Mouse (Mus musculus) urinary bladder, postnatal 10 days (tissue): ENCODE measurements around the gene 1520401A03Rik.
"Not testable (repeated sequence)": the region's sequence is repeated elsewhere in the genome, so short reads cannot be mapped to it uniquely, and the experiment has no call there.

Source experiments
- DNase-seq: peaks from one replicate; pipeline ENCODE4 v3.0.0; 2022; ENCODE audit warnings: low spot score

1520401A03Rik gene

DNA sequence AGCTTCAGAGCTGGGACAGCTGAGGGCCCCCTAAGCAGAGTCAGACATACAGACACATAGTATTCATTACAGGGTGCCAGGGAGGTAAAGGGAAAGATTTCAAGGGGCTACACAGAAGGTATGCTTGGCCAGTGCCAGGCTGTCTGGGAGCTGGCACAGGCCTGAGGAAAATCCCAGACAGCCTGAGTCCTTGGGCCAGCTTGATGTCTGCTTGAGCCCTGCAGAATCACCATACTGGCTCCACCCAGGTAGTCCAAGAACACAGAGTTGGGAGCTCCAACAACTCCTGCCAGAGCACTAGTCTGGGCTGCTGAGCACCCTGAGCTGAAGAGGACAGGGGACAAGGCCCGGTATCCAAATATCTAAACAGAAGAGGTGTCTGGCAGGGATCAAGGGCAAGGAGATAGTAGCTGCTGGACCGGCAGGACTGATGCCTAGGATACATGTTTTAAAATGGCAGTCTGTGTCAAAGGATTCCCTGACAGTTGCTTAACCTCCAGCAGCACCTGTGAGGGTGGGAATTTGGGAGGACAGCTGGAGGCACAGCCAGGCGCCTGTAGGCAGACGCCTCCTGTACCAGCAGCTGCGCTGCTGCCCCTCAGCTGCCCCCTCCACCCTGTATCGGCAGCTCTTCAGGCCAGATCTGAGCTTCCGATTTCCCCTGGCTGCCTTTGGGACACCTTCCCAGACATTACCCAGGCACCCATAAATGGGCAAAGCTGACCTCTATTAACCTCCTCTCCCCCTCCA lies at the start of gene 1520401A03Rik:
Gene 1520401A03Rik (minus strand): TSS at position 408 of the 750 bp plus-strand sequence.
- no peak for DNase-seq

DNA sequence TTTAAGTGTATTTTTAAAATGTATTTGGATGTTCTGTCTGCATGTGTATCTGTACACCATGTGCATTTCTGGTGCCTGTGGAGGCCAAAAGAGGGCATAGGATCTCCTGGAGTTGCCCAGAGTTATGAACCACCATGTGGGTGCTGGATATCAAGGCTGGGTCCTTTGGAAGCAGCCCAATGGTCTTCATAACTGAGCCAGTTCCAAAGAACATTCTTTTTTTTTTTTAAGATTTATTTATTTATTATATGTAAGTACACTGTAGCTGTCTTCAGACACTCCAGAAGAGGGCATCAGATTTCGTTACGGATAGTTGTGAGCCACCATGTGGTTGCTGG lies 49.6 kb upstream of the 1520401A03Rik start:
- DNase-seq, result not testable (repeated sequence)

DNA sequence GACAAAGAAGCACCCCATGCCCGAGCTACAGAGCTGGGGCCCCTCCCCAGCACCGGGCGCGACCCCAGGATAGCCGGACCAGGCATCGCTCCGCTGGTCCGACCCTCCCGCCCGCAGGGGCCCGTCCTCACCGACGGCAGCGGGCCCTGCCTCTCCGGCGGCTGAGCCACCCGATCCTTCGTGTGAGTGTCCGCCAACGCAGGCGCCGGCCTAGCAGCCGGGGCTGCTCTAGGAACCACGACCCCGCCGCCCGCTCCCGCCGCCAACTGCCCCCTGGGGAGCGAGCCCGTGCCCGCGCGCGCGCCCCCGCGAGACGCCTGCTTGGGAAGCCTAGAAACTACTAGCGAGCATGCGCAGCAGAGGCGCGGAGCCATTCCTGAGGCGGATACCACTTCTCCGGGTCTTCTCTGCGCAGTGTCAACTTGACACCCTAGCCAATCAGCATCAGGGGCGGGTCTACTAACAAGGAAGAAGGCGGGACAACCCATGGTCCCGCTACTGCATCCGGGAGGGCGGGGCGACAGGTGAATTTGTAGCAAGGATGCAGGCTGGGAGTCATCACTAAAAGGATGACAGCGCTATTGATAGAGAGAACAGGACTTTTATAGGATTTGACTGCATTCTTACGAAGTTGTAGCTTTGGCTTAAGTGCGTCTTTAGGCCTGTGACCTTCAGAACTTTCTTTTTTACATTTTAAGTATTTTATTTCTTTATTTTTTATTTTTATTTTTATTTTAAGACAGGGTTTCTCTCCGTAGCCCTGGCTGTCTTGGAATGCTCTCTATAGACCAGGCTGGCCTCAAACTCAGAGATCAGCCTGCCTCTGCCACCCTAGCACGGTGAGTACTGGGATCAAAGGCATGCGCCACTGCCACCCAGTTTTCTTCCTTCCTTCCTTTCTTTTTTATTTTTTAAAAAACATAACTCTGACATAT lies 49.0 kb upstream of the 1520401A03Rik start, which contains the start of gene Flywch1:
Gene Flywch1 (minus strand): TSS at position 319 of the 935 bp plus-strand sequence.
- DNase-seq, result peak; percentile 81

DNA sequence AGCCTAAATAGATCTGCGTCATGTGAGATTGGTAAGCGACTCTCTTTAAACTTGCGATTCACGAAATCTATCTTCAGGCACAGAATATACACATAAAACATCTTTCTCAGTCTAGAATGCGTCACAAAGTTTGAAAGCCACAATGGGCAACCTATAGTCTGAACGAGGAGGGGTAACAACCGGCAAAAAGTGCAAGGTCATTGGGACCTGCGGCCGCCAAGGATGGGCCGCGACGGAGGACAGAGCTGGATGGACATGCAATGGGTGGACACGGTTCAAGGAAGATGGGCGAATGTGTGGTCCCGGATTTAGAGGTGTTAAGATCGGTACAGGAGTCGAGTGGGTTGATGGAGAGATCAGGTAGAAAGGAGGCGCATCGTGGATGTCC lies 48.3 kb upstream of the 1520401A03Rik start:
- DNase-seq, result no peak

DNA sequence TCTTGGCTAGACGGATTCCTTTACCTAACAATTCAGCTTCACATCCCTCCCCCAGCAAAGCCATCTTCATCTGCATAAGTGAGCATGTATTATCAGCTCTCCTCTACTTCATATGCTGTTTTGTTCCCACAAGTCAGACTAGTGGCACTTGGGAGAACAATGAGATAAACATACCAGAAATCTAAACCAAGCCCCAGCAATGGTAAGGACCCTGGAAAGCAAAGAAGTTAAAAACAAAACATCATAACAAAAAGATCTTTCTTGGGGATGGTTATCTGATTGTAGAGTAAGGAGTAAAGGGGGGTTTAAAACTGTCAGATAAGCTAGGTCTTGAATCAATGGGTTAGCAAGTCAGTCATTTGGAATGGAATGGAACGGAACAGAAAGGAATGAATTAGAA lies 47.9 kb upstream of the 1520401A03Rik start:
- DNase-seq, result no peak

DNA sequence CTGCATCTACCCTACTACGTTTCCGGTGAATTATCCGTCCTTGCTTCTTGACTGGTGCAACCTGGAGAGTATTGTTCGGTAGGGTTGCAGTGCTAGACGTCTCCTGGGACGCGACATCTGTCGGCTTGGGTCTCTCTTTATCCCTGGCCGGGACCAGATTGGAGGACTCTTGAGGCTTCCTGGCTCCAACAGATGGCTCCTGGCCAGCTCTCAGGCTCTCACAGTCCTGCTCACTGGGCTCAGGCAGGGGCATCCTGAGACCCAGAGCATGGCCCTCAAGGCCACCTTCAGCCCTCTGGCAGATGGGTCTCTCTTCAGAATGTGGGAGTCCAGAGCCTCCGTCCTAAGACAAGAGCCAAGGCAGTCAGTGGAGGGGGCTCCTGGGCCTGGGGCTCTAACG lies 40.4 kb upstream of the 1520401A03Rik start:
- DNase-seq, result no peak

DNA sequence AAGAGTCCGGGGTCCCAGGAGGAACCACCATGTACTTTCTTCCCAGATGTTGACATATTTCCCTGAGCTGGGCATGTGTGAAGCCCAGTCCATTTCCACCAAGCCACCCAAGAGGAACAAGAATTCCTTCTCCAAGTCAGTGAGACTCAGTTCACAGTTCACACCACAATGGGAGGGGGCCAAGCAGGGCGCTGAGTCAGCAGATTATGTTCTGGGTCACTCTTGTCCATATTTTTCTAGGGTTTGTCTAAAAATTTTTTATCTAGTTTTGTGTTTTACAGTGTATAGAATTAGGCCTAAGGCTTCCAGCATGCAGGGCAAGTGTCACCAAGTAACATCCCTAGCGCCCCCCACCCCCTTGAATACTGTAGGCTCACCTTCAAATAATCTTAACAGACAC lies 38.6 kb upstream of the 1520401A03Rik start:
- no peak for DNase-seq

DNA sequence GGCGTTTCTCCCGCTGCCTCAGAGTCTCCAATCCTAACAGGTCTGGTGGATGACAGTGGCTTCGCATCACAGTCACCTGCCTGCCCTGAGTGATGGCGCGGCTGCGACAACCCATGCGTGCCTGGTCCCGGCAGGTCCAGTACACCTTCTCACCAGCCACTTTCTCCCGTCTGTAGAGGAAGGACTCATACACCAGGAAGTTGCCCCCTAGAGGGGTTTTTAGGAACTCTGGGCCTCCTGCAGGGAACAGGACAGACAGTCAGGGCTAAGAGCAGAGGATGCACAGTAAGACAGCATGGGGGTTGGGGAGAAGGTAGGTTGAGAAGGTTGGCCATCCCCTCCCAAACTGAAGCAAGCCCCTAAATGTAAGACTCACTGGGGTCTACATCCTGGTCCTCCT lies 37.6 kb upstream of the 1520401A03Rik start:
- no peak for DNase-seq

DNA sequence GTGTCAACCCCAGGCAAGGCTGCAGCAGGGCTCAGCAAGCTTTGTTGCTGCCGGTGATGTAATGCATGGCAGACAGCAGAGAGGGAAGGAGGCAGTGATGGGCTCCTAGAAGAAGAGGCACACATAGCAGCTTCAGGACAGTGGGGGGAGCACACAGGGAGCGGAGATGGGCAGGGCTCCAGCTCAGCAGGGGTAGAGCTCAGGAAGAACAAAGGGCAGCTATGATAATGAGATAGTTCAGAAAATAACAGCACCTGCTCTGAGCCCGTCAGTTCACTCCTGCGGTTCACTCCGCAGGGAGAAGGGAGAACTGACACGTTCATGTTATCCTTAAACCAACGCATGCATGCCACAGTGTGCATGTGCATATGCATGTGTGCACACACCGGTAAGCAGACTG lies 36.2 kb upstream of the 1520401A03Rik start:
- no peak for DNase-seq

DNA sequence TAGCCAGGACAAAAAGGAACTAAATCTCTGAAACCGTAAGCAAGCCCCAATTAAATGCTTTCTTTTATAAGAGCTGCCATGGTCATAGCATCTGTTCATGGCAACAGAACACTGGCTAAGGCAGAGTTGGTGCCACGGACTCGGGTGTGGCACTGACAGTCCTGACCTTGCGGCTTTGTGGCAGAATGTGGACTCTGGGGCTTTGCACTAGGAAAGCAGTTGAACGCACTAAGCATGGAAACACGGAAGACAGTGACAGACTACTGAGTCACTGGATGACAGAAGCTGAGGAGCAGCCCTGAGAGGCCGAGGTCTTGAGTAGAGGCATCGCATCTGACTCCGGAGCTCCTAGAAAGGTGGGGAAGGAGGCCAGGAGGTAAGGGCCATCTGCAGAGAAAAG lies 35.0 kb upstream of the 1520401A03Rik start:
- no peak for DNase-seq

DNA sequence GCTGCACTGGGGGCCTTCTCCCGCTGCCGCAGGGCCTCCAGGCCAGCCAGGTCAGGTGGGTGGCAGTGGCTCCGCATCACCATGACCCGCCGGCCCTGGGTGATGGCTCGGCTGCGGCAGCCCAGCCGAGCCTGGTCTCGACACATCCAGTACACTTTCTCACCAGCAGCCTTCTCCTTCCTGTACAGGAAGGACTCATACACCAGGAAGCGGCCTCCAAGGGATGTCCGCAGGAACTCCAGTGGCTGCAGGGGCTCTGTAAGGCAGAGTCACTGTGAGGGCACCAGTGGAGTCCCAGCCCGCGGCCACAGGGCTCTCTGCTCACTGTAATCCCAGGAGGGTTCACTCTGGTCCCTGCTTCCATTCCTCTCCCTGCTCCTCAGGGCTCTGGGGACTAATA lies 33.1 kb upstream of the 1520401A03Rik start:
- DNase-seq, result no peak

DNA sequence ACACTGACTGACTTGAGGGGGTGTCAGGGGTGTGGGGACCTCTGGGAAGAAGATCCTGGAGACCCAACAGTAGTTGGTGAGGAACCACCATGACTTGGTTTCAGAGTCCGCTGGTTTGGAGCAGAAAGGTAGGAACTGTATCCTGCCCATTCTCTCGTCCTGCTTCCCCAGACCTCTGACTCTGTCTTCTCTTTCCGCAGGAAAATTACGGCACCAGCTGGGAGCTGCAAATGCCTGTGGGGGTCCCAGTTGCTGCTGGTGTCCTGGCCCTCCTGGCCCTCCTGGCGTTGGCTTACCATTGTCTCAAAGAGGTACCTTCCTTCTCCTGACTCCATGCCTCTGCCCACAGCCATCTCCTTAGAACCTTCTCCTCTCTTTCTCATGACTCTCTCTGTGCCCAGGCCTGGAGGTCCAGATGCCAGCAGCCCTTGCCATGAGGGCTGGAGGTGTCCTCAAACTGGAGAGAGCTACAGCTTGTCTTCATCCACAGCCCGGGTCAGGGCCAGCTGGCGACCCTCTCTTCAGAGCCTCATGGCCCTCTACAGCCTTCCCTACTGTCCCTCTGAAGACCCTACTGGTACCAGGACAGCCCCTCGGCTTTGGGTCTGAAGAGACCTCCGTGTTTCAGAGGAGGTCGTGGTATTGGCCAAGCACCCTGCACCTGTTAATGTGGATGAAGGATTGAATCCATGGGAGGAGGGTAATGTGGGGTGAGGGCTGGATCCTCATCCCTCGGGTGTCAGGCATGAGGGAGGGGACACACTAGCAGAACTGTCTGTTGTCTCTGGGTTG lies 27.0 kb upstream of the 1520401A03Rik start:
- no peak for DNase-seq

DNA sequence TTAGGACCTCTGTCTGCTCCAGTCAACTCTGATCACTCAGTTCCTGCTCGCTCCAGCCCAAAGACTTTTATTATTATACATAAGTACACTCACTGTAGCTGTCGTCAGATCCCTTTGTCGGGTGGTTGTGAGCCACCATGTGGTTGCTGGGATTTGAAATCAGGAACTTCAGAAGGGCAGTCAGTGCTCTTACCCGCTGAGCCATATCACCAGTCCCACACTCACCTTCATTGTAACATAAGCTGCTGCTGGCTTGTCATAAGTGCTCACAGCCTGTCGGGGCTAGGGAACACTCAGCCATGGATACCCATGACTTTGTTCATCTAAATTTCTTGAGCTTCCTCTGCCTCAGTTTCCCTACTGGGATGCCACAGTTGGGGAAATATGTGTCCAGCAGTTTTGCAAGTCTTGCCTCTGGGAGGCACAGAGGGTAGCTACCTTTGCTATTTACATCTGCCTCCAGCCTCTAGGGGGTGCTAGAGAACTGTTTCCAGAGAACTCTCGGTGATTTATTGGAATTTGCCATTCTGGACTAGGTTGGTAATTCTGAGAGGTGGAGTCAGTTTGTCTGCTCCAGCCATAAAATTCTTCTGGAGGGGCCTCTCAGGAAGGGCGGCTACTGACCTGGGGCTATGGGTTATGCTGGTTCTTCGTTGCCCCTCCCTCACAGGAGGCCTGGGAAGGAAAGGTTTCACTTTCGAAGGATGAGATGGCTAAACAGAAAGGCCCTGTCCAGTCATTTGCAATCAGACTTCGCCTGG lies 26.2 kb upstream of the 1520401A03Rik start:
- DNase-seq, result no peak

DNA sequence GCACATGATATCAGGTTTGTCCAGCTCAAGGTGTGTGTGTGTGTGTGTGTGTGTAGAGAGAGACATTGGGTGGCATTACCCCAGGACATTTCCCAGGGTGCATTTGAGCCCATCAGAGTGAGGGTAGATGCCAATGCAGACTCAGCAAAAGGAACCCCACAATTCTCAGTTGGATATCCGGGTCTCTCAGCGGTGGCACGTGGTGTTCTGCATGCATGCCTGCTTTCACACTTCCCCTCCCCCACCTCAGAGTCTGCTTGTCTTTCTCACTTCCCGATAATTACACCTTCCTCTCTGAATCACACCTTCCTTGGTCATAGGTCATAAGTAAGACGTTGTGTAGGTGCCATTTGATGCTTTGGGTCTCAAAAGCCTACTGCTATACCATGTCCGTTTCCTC lies 25.4 kb upstream of the 1520401A03Rik start:
- no peak for DNase-seq

DNA sequence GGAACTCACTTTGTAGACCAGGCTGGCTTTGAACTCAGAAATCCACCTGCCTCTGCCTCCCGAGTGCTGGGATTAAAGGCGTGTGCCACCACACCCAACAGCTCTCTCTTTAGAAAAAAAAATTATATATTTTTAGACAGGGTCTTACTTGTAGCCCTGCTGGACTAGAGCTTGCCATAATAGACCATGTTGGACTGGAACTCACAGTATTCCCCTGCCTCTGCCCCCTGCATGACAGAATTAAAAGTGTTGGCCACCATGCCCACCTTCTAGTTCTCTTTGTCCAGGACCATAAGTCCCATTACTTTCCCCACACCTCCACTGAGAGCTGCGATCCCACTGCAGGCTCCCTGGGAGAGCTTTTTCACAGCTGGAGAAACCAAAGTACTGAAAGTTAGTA lies 24.9 kb upstream of the 1520401A03Rik start:
- DNase-seq, result no peak

DNA sequence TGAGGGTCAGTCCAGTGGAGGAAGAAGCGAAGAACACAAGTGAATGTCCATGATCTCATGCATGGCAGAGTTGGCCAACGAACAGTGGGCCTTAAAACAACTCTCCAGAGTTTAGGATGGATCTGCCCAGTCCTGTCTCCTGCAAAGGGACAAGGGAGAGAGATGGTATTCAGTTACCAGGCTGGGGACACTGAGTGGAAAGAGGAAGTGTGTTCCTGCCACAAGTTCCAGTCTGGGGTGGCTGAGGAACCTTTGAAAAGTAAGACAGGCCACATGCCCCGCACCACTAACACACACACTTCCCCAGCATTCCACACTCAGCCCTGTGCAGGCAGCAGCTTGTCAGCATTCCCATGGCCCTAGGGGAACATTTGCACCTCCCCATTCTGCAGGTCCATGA lies 24.2 kb upstream of the 1520401A03Rik start:
- DNase-seq, result no peak

DNA sequence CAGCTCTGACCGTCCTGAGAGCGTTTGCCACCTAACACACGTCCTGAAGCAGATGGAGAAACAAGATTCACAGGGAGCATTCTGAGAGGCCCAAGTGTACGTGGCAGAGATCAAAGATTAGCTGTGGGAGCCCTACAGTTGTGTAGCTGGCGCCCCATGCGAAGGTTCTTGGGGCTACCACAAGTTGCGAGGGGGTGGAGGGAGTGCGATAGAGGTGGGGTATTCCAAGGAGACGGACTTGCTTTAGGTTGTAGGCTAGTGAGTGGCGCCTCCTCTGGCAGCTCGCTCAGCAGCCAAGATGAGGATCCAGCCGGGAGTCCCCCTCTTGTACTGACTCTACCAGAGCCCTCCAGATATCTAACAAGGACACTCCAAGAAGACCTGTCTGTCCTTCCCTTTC lies 23.7 kb upstream of the 1520401A03Rik start:
- DNase-seq, result no peak

DNA sequence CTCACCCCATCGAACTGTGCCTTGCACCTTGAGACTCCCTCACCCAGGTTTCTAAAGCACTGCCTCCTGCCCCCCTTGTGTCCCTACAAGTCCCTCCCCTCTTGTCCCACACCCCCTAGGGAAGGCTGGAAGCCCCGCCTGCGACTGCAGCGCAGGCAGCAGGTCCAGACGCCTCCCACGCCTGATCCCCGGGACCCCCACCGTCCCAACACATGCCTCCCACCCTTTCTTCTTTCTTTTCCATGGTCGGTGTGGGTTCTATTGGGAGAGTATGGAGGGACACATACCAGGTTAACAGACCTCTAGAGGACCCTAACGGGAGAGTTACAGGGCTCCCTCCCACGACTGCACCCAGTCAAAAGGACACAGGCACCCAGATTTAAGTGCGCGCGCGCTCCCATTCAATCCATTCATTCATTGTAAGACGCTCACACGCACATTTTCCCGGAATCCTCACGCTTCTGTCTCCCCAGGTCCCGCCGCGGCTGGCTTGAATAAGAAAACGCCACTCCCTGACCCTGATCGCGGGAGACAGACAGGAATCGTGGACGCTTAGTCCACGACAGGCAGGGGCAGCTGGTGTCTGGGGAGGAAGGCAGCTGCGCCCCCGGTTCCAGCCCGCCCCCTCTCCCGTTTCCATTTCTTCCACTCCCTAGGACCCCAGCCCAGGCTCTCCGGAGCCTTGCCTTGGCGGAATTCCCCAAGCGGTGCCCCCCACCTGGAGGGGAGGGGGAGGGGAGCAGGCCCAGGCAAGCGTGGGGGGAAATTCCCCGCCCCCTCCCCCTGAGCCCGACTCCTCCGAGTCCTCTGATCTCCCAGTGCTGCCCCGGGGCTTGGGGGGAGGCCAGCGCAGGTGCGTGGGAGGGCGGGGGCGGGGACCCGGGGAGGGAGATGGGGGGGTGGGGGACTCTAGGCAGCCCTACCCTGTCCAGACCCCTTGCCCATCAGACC lies 23.0 kb upstream of the 1520401A03Rik start, which contains the start of gene Kremen2:
Gene Kremen2 (minus strand): TSS at position 533 of the 951 bp plus-strand sequence.
- no peak for DNase-seq

DNA sequence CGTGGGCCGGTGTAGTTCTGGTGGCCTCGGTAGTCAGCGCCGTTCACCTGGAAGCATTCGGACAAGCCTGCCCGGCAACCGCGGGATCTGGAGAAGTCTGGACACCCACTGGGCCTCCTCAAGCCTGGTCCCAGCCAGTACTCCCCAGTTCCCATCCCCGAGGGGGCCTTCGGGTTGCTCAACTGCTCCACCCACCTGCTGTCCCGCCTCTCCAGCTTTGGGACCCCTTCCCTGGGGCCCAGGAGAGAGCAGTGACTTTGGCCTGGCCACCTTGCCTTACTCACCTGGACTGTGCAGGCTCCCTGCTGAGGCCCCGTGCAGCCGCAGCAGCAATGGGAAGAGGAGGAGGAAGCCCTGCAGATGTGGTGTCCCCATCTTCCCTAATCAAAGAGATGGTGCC lies 22.1 kb upstream of the 1520401A03Rik start:
- DNase-seq, result no peak

DNA sequence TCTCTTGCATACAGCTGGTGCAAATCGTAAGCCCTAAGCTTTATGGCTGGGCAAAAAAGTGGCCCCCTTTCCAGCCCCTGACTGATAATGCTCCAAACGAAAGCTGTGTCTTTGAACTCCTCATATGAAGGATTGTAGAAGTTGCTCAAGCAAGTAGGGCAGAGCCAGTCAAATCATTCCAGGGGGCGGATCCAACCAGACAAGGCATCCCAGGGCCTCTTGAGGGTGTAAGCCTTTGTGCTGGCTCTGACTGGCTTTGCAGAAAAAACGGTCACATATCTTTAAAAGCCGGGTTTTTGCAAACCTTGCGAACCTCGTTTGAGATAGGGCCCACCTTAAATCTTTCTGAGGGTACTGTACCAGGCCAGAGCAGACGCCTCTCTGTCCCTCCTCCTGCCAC lies 21.5 kb upstream of the 1520401A03Rik start:
- DNase-seq, result no peak
